Mouse (Mus musculus): ENCODE results near the gene Tcf3. TPM values are rescaled to one million over a fixed set of nuclear protein-coding genes. Genes with fewer than 3 reads are reported as not detected.

The Tcf3 gene
- total and polyA plus RNA-seq, 3 experiments: 125 to 258 TPM; not detected in 1

DNA sequence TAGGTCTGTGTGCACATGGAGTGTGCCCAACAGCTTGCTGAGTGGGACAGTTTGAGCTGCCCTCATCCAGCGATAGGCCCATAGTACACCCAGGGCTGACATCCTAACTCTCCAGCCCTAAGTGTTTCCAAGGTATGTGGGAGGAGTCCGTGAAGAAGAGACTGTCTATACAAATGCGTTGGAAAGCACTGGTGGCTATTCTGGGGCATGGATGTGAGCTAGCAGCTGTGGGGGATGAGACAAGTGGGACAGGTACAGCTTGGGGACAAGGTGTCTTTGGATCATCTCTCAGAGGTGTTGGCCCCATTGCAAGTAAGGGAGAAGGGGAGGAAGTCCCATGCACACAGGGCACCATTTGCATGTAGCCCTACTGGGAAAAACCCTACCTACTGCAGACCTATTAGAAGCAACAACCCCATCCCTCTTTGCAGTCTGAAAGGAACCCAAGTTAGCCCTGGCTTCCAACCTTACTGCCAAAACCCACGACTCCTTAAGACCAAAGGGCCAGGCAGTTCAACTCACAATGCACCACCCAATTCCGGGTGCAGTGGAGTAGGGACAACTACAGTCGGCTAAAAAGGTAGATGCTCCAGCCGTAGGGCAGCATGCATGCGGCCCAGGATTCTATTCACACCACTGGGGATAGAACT is 35.8 kb downstream of the Tcf3 start:
- Histone ChIP-seq H3K9ac (ENCODE audit: control insufficient read depth, low read depth, low read length, poor library complexity, severe bottlenecking) (peak overlapping the region; percentile 97), H3K27me3 (ENCODE audit: control insufficient read depth in 1 of 2, insufficient read depth in 2 of 2, low read length in 2 of 2) (no peaks in the 10 kb centered on the region), H3K27ac (ENCODE audit: control insufficient read depth, low read depth, low read length) (peak overlapping the region; percentile 90), H3K4me3 (ENCODE audit: control insufficient read depth in 1 of 2, insufficient read depth in 1 of 2, low read depth in 2 of 2, low read length in 2 of 2) (peak overlapping the region; percentile 58 to 69), H3K9me3 (replicated peaks; ENCODE audit: insufficient read depth, low read length) (no peaks in the 10 kb centered on the region), H3K4me1 (ENCODE audit: control insufficient read depth in 1 of 2, insufficient read depth in 2 of 2, low read length in 2 of 2) (peaks cover 0 to 26% of the 10 kb centered on the region in 2 experiments; a peak in 3 of 4 replicates), H3K36me3 (ENCODE audit: control insufficient read depth in 1 of 2, insufficient read depth in 2 of 2, low read length in 2 of 2) (peaks cover 12 to 21% of the 10 kb centered on the region in 2 experiments), H3K79me2 (ENCODE audit: control insufficient read depth, insufficient read depth, low read length, poor library complexity) (peaks cover 30% of the 10 kb centered on the region)
- TF ChIP-seq ELF1 (IDR thresholded peaks at IDR 0.05; ENCODE audit: low read depth, low read length) (no peak), MXI1 (IDR thresholded peaks at IDR 0.05; ENCODE audit: low read depth, low read length) (0 out of 2 replicates have a peak, but pooled peaks have one; percentile 33), SMC3 (IDR thresholded peaks at IDR 0.05; ENCODE audit: low read depth, low read length) (no peak), MAX (IDR thresholded peaks at IDR 0.05; ENCODE audit: low read length) (peak; percentile 37; the same call in 1 of the 2 replicates), POLR2A (IDR thresholded peaks at IDR 0.05; ENCODE audit: control insufficient read depth in 1 of 2, insufficient read depth in 1 of 2, low read depth in 1 of 2, low read length in 2 of 2, poor library complexity in 1 of 2) (peak; percentile 31 to 48; a peak in 2 of 4 replicates), ZKSCAN1 (IDR thresholded peaks at IDR 0.05; ENCODE audit: low read depth, low read length) (0 out of 2 replicates have a peak, but pooled peaks have one; percentile 8), GATA1 (IDR thresholded peaks at IDR 0.05; ENCODE audit: low read depth, low read length) (no peak)
- peak; percentile 50 for DNase-seq (ENCODE audit: low read depth, low spot score)

DNA sequence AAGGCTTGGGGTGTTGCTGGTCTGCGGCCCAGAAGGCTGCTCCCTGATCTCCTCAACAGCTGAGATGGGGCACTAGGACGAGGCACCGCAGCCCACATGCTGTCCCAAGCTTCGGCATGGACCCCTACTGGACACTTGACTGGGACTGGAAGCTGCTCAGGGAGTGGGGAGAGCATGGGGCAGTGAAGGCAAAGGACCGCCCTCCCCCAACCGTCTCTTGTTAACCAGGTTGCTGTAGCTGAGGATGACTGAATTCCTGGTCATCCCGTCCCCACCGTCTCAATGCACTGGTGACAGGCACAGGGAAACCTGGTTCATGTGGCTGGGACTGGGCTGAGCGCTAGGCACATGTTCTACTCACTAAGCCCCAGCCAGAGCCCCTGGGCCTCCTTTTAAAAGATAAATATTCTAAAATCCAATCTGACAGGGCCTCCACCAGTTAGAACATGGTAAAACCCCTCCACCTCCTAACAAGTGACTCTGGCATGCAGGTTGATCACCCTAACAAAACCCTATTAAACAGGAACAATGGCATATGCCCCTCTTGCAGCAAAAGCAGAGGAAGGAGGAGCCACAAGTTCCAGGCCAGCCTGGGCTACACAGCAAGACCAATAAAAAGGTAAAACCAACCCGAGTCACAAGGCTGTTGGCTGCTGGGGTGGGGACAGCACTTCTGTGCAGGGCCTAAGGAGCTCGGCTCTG is 36.5 kb downstream of the Tcf3 start:
- no peak for DNase-seq (ENCODE audit: low read depth, low spot score)
- TF ChIP-seq SMC3 (IDR thresholded peaks at IDR 0.05; ENCODE audit: low read depth, low read length) (no peak), MAZ (IDR thresholded peaks at IDR 0.05; ENCODE audit: low read depth, low read length) (no peak), USF2 (IDR thresholded peaks at IDR 0.05; ENCODE audit: borderline replicate concordance in 1 of 2, insufficient read depth in 1 of 2, low read depth in 1 of 2, low read length in 2 of 2) (no peak), MYB (IDR thresholded peaks at IDR 0.05; ENCODE audit: low read depth, low read length) (no peak), MYC (IDR thresholded peaks at IDR 0.05; ENCODE audit: low read depth, low read length) (no peak), POLR2AphosphoS2 (IDR thresholded peaks at IDR 0.05; ENCODE audit: low read length) (no peak), HCFC1 (IDR thresholded peaks at IDR 0.05; ENCODE audit: low read depth, low read length) (no peak), CHD2 (IDR thresholded peaks at IDR 0.05; ENCODE audit: low read length) (no peak), TBP (IDR thresholded peaks at IDR 0.05; ENCODE audit: low read depth, low read length) (no peak), ELF1 (IDR thresholded peaks at IDR 0.05; ENCODE audit: low read depth, low read length) (no peak), ZC3H11A (IDR thresholded peaks at IDR 0.05; ENCODE audit: low read depth, low read length) (no peak)
- H3K4me1 ChIP-seq (ENCODE audit: control insufficient read depth in 1 of 2, insufficient read depth in 2 of 2, low read length in 2 of 2): peaks cover 0 to 26% of the 10 kb centered on the region in 2 experiments; a peak in 3 of 4 replicates

More for the DNA sequence above, 36.5 kb downstream of the Tcf3 start:
- peak overlapping the region; percentile 97 for H3K9ac ChIP-seq (ENCODE audit: control insufficient read depth, low read depth, low read length, poor library complexity, severe bottlenecking)
- peaks cover 9 to 21% of the 10 kb centered on the region in 2 experiments for H3K36me3 ChIP-seq (ENCODE audit: control insufficient read depth in 1 of 2, insufficient read depth in 2 of 2, low read length in 2 of 2)
- peaks cover 30% of the 10 kb centered on the region for H3K79me2 ChIP-seq (ENCODE audit: control insufficient read depth, insufficient read depth, low read length, poor library complexity)
- no peaks in the 10 kb centered on the region for H3K27me3 ChIP-seq (ENCODE audit: control insufficient read depth in 1 of 2, insufficient read depth in 2 of 2, low read length in 2 of 2)
- H3K9me3 ChIP-seq (replicated peaks; ENCODE audit: insufficient read depth, low read length): no peaks in the 10 kb centered on the region
- H3K27ac ChIP-seq (ENCODE audit: control insufficient read depth, low read depth, low read length): no peak overlapping the region
- peak overlapping the region in 1 of 2 experiments; percentile 58; a peak in 2 of 4 replicates for H3K4me3 ChIP-seq (ENCODE audit: control insufficient read depth in 1 of 2, insufficient read depth in 1 of 2, low read depth in 2 of 2, low read length in 2 of 2)
